Mouse (Mus musculus) mouse embryonic stem cell (cell line): Measurements from ENCODE around the gene Csmd2.

Experiments used
- in situ Hi-C, 2 experiments: fragments of 300-500 bp; cut with MboI; formaldehyde crosslinking; loops; 1 replicate in 1 of 2; 3 replicates in 1 of 2; pipeline ENCODE4 v1.14.3; 2019 to 2020; ENCODE audit warnings: low sequenced_read_pairs in 2 of 2, low pct_unique_long_range_greater_than_20kb in 1 of 2, mixed read lengths in 1 of 2; ENCODE audit not compliant: unreplicated experiment in 1 of 2

The Csmd2 gene

DNA sequence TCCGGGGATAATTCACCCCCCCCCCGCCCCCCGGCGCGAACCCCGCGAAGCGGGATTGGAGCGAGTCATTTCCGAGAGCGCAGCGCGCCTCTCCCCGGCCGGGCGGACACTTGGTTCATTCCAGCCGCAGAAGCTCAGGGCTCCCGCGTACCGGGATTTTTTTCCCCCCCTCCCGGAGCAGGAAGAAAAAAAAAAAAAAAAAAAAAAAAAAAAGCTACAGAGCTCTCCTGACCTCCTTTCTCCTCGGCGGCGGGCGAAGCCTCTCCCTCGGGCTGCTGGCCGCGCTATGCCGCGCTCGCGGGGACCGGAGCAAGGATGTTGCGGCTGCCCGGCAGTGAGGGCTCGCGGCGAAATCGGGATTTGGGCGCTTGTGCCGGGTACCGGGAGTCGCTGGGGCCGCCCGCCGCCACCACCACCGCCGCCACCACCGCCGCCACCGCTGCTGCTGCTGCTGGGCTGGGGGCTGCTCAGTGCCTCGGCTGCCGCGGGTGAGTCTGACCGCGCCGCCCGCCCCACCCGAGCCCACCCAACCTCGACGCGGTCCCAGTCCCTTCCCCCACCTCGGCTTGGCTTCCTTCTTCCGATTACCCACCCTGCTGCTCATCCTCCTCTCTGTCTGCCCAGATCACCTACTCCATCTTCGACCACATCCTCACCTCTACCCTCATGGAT is at the start of gene Csmd2:
TSS of gene Csmd2 (plus strand) at position 74 of the 672 bp plus-strand sequence.
- in situ Hi-C loops: no loop called here

DNA sequence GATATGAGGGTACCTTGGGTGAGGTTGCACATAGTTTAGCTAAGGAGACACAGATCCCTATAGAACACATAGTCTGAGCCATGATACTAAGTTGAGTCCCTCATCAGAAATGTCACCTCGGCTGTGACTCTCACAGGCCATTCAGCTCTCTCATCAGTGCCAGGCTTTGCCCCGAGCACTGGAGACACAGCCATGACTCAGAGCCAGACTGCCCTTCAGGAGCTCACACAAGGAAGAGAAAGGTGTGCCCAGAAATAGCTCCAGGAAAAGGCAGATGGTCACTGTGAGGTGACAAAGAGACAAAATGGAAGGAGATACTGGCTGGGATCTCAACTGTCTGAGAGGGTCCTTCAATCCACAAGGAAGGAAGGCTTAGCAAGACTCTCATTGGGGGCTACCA is 40.0 kb upstream of the Csmd2 start:
- in situ Hi-C loops: no loop called here

DNA sequence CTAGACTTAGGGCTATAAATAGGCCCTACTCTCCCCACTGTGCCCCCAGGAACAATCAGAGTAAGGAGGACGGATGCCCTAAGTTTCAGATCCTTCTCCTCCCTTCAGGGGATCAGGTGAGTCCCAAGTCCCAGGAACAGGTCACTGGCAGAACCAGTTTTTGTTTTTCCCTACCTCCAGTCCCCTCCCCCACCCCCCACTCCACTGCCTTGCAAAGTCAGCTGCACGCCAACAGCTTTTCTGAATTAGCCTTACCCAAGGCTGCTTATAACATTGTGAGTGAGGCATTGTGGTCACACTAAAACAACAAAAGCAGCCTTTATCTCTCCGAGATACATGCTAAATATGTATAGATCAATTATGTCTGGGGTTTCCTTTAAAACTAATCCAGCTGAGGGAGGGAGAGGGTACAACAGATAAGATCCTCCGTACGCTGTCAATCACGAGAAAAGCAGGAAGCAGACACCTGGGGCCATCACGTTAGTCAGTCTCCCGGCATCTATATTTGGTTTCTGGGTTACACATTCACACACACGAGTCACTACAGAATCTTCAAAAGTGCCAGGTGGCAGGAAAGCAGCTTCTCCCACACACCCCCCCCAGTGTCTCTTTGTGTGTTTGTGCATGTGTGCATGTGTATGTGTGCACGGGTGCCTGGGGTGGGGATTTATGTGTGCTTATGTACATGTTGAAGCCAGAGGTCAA is 34.5 kb upstream of the Csmd2 start:
- in situ Hi-C loops: no loop called here

DNA sequence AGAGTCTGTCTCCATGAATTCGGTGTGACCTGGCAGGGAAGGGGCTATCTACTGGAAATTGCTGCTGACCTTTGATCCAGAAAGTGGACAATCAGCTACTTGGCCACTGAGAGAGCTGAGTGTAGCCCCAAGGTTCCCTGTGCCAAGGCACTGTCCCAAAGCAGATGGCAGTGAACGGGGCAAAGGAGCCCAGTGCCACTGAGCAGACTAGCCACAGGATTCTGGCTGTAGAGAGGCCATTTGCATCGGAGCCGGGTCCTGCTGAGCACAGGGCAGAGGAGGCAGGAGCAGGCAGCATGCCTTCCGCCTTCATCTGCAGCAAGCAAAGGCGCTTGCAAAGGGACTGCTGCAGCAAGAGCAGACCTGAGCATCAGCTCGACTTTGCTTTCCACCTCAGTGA is 18.6 kb upstream of the Csmd2 start:
- in situ Hi-C loops: no loop called here

DNA sequence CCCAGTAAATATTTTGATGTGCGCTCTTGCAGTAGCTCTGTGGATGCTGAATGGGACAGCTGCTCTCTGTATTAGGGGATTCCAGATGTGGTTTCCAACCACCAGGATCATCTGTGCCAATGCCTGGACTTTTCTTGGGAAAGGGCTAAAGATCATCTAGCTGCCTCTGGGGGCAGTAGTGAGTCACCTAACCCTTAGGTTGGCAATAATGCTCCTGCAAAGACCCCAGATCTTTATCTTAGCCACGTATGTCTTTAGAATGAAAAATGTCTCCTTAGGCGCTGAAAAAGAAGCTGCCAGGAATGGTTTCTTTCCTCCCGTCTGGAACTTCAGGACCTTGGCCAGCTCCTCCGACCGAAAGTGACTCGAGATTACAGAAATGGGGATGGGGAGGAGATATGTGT is 17.6 kb upstream of the Csmd2 start:
- in situ Hi-C loops: no loop called here

DNA sequence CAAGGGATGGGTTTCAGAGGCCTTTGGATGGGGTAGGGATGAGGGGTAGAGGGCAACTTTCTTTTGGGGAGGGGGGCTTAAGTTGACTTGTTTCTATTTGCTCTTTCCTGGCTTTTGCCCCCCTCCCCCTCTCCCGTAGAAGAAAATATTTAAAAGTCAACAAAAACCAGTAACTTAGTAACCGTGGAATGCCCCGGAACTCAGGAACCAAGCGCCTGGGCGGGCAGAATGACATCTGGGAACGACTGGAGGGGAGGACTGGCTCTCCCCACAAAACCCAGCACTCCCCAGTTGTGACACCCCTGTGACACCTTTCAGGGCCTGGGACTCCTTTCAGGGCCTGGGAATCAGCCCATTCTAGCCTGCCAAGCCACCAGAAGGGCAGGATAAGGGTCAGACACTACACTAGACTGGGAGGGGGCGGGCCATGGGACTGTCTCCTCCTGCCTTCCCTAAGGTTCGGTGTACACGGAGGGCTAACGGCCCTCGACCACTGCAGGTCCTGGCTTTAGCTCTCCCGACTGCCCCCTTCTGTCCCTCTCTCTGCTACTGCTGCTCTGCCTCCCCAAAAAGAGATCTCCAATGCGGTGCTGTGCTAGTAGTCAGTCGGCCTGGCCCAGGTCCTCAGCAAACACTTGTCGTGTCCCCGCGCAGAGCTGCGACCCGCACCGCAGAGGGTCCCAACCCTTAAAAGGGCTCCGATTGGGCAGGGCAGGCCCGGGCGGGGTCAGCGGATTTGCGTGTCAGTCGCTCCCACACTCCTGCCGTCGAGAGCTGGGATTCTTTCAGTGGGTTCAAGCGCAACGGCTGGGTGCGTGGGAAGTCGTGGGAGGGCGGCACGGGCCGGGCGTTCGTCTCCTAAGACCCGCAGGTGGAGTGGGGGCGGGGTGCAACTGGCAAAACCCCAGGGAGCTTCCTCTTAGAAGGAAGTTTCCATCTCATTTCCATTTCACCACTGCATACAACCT is 16.5 kb upstream of the Csmd2 start, which contains the start of gene CK137956:
TSS of gene CK137956 (minus strand) at position 51 of the 968 bp plus-strand sequence.
- in situ Hi-C loops: no loop called here

DNA sequence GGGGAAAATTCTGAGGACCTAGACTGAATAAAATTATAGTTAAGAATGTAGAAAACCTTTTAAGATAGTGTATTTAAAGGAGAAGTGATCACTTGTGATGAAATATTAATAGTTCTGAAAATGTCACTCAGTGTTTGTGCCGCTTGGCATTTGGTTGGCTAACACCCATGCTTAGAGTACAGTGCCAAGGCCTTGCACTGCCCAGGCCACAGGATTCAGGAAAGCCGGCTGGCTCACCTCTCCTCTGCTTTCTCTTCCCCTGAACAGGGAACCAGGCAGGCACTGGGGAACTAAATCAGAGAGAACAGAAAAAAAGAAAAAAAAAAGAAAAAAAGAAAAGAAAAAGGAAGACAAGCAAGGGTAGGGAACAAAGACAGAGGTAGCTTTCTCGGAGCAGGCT is 14.7 kb upstream of the Csmd2 start:
- in situ Hi-C loops: no loop called here

DNA sequence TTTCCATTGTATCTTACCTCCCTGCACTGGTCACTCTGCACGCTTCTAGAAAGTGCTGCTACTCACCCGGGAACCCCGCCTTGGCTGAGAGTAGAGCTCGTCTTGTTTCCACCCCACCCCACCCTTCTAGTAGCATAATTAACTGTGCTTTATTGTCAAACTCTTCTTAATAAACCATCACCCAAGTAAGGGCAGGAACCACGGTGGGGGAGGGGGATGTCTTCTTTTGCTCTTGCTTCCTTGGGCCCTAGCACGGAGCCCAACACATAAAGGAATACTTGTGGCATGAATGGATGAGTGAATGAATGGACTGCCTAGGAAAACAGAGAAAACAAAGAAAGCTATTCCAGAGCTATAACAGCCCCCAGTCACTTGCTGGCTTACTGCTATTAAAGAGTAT is 6.5 kb upstream of the Csmd2 start:
- in situ Hi-C loops: no loop called here

DNA sequence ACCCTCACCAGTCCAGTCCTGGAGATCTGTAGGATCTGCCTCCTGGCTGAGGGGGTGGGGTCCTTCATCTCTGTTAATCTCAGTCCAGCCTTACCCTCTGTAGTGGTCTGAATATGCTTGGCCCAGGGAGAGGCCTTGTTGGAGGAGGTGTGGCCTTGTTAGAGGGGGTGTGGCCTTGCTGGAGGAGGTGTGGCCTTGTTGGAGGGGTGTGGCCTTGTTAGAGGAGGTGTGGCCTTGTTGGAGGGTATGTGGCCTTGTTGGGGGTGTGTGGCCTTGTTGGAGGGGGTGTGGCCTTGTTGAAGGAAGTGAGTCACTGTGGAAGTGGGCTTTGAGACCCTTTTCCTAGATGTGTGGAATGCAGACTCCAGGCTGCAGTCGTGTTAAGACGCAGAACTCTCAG is 3.2 kb upstream of the Csmd2 start:
- in situ Hi-C loops: no loop called here

DNA sequence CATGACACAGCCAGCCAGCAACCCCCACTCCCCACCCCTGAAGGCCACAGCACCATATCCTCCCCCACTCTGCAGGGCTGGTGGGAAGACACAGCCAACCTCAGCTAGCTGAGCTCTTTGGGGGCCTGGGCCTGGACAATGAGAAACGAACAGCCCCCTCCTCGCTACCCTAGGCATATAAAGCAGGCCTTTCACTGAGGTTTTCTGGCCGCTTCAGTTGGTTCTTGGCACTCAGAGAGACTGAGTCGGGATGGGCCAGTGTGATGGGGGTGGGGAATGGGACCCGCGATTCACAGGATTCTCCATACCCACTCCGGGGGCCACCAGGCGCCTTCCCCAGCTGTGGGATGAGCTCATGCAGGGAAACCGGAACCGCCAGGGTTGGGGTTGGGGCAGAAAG is 1.8 kb upstream of the Csmd2 start:
- in situ Hi-C loops: no loop called here

DNA sequence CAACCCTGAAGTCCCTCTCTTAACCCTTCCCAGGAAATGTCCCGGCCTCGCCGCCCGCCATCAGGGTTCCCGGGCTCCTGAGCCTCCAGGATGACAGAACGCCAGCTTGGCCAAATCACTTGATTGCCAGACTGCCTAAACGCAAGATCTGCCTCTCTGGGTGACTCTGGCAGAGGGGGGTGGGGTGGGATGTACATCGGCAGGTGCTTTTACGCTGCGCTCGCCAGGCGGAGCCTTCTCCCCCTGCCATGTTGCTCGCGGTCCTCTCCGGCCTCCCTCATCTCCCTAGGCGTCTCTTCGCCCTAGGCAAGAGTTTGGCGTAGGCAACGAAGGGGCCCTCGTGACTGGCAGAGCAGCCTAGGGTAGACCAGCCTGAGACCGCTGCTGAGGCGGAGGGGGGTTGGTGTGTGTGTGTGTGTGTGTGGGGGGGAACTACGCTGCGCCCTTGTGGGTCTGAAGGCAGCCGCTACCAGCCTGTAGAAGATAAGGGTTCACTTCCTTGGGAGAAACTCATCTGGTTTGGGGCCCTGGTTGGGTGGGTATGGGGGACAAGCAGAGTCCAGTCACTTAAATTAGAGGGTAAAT is 1.1 kb upstream of the Csmd2 start:
- in situ Hi-C loops: no loop called here

DNA sequence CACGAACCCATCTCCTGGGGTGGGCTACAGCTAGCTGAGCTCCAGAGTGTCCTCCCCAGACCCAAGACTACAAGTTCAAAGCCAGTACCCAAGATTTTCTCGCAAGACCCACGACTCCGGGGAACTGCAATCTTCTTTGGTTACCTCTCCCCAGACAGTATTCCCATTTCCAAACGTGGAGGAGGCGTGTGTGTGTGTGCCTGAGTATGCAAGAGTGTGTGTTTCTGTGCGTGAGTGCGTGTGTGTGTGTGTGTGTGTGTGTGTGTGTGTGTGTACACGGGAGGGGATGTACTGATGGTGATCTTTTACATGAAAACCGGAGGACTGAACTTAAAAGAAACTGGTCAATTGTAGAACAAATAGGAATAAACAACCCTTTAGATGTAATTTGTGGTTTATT is 387 bp upstream of the Csmd2 start:
- in situ Hi-C loops: no loop called here

DNA sequence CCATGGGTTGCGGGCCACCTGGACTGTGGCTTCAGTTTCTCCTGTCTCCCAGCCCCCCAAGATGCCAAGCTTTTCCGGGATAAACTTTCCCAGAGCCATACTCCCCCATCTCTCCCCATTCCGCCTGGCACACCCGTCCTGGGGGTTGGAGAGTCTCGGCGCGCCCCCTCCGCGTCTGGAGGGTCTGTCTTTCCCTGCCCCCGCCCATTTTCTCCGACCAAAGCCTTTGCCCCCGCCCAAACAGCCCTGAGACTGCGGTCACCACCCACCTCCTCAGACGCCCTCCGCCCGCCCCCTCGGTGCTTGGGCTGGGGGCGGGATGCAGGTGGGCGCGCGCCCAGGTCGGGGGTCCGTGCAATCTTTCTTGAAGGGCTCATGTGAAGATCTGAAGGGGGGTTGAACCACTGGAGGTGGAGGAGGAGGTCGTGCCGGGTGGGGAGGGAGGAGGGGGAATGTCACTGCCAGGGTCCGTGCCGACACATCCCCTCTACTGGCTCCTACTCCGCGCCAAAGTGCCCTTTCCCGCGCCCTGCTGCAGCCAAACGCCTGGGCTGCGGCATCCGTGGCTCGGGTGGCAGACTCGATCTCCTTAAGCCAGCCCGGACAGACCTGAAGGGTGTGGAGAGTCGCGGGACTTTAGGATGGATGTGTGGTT is 996 bp downstream of the Csmd2 start:
- in situ Hi-C loops: no loop called here

DNA sequence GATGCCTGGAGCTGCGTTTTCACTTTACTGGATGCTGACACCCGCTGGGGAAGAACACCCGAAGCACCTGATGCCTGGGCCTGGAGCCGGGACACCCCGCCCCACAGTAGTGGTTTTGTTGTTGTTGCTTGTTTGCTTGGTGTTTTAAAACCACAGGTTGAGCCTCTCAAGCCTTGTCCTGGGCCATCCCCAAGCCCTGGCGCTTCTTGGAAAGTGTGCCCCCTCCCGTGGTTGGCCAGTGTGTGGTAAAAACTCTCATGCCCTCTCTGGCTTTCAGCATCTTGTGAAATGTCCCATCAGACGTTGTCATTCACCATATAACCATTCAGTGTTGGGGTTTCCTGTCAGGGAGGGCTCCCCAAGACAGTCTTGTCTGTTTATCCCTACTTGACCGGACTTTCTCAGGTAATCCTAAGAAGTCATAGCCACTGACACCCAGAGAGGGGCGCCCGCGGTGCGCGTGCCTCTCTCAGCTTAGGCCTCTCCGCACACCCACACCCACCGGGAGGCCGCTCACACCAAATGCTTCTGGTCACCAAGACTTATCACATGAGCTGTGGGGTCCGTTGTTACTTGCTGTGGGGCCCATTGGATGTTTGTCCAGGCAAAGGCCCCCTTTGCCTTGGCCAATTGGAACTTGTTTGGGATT is 1.8 kb downstream of the Csmd2 start:
- in situ Hi-C loops: no loop called here

DNA sequence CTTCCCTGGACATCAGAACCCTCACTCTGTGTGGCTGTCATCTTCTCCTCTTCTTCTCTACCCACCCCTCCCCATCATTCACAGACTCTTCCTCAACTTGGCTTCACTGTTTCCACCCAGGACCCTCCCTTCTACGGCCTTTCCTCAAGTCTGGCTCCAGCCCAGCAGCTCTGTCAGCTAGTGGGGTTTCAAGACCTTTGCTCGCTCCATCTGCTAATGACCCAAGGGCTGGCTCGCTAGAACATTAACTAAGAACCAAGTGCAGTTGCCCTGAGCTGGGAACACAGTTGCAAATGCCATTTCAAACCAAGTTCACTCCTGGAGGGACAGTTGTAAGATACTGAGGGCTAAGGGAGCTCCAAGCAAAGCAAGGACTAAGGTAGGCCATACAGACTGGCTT is 11.6 kb downstream of the Csmd2 start:
- in situ Hi-C loops: no loop called here

DNA sequence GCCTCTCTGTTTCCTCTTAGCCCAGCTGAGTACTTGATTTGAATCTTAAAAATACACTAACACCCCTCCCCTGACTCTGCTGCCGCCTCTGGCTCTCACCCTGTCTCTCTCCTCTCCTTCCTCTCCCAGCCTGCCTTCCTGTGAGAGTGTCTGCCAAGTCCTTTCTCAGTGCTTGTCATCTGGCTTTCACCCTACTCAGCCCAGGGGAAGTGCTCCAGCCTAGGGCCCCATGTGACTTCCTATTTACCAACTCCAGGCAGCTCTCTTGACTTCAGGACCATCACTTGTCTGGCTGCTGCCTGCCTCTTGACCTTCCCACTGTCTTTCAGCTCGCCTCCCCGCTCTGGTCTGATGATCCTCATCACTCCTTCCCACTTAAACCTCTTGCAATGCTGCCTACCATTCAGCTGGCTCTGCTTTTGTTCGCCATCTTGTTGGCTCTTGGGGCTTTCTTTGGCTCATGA is 15.0 kb downstream of the Csmd2 start:
- in situ Hi-C loops: no loop called here

DNA sequence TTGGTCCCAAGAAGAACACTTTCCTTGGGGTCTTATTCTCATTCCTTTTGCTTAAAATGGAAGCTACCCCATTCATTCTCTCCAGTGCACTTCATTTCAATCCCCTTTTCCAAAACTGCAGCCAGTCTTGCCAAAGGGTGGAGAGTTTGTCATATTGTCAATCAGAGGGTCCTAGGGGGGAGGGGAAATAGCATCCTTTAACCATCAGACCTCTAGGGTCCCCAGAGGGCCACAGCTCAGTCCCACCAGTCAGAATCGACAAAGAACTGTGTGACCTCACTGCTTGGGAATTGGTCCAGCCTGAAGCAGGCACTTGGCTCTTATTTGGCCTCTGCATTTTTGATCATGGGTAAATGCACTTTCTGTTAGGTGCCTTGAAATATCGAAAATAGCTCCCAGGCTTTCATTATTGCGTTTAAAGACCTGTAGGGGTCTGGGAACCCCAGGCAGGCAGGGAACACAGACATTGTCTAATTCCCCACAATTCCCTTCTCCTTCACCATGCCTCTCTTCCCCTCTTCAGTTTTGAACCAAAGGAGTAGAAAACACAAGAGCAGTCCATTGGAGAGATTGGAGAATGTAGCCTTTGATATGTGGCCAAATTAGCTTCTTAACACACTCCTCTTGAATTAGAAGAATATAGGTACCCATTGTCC is 17.3 kb downstream of the Csmd2 start:
- in situ Hi-C loops: no loop called here
